ENCODE assay signal across 17 mouse cellular contexts in genomic region chr4:119880270-119880669, GRCm38 (mm10).
DNase-seq lines count a peak whose midpoint lies in the region; ATAC-seq lines count a peak whose summit lies in the region.
"Had no signal": no experiment of that assay in that cellular context is flagged by ENCODE, and none has a peak within 500 bp of the region (broad histone marks: within the 10 kb centered on the region; RNA-seq: fewer than 3 reads in every experiment).

No protein-coding gene starts in this region.

- DNase-seq in frontal cortex, postnatal 14 days (ENCODE audit: low spot score in 2 of 2): no peak
- DNase-seq in layer of hippocampus, adult 9-11 months: peak; percentile 27
- no peak for DNase-seq in layer of hippocampus, postnatal 25 days (ENCODE audit: extremely low spot score in 1 of 2, low spot score in 1 of 2)
- peak; percentile 43 to 58 for DNase-seq in right cerebral cortex, postnatal 10 days (ENCODE audit: low spot score in 2 of 2)
- no peak for DNase-seq in right cerebral cortex, adult 18-20 months
- no peak for DNase-seq in kidney, postnatal 14 days
- DNase-seq: adrenal gland, adult 8-10 months; adrenal gland, postnatal 36 days; B cell, adult 2 months; cerebellum, adult 11 months; cerebellum, adult 8-10 months; cerebellum, postnatal 14 days; gastrocnemius, postnatal 36 days; heart, postnatal 36 days had no signal

- 0 out of 2 replicates have a peak, but pooled peaks have one; percentile 7 for ATAC-seq in frontal cortex, adult (ENCODE audit: low TSS enrichment)
- ATAC-seq: CD4-positive, CD25-positive, alpha-beta regulatory T cell, adult 4 months; forebrain, embryonic 15.5 days had no signal

Comparison
In these comparisons a context has a peak if more than half of its experiments do, and no peak if none do; other contexts are left out.
1. DNase-seq: peak in layer of hippocampus, adult 9-11 months (single experiment) and right cerebral cortex, postnatal 10 days (2 of 2); none in frontal cortex, postnatal 14 days (0 of 2), layer of hippocampus, postnatal 25 days (0 of 2), right cerebral cortex, adult 18-20 months (single experiment) and kidney, postnatal 14 days (single experiment).